Mouse (Mus musculus) spleen, postnatal 36 days (tissue): ENCODE data around the gene Trp53i13.
A peak's percentile ranks its signal among the peaks of the same experiment; 100 is the strongest.

Experiments
- DNase-seq, 2 experiments: peaks; one replicate each; pipeline ENCODE4 v3.0.0; 2022; ENCODE audit warnings: low spot score in 2 of 2, mixed read lengths in 1 of 2

Gene Trp53i13

DNA sequence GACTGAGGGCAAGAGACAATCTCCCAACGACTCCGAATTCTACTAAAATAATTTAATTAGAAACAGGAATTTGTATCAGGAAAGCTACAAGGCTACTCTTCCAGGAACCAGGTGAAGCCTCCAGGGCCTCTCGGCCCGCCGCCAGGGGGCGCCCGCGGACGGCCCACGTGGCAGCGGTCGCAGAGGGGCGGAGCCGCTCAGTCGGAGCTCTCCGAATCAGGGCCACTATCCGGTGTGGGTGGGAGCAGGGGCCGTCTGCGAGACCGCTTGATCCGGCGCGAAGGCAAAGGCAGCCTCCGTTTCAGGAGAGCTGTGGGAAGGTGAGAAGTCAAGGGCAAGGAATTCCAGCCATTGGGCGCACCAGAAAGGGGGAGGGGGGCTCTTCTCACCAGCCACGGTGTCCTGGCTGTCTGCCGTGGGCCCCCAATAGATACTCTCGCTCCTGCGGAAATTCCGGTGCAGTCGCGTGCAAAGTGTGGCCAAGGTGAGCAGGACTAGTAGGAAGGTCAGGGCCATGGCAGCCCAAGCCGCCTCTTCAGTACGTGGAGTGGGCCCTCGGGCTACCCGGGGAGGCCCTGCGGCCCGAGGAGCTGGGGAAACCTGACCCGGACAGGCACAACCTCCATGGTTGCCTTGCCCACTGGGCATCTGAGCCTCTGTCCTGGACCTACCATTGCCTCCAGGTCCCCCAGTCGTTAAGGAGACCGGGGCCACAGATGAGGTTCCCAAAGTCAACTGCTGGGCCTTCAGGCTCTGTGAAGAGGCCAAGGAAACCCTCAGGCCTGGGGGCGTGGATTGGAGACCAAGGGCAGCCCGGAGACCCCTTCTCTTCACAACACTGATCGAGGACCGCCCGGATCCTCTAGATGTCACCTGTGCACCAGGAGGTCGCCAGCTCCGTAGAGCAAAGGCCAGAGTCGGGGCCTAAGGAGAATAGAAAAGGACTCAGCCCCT is 7.4 kb downstream of the Trp53i13 start:
- peak; percentile 81 to 84 for DNase-seq

GRCm38 (mm10) chr11:77507426-77507825 is 8.4 kb downstream of the Trp53i13 start:
- DNase-seq: no peak

GRCm38 (mm10) chr11:77506941-77507340 is 8.8 kb downstream of the Trp53i13 start:
- no peak for DNase-seq

DNA sequence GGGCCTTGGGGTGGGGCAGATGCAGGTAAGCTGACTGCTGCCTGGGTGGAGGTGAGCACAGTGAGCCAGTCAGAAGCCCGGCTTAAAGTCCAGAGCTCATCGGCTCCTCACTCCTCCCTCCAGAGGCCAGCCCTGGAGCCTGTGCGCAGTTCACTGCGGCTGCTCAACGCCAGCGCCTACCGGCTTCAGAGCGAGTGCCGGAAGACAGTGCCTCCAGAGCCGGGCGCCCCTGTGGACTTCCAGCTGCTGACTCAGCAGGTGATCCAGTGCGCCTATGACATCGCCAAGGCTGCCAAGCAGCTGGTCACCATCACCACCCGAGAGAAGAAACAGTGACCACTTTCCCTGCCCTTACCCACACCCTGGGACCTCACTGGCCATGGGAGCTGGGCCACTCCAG is 9.5 kb downstream of the Trp53i13 start:
- no peak for DNase-seq

DNA sequence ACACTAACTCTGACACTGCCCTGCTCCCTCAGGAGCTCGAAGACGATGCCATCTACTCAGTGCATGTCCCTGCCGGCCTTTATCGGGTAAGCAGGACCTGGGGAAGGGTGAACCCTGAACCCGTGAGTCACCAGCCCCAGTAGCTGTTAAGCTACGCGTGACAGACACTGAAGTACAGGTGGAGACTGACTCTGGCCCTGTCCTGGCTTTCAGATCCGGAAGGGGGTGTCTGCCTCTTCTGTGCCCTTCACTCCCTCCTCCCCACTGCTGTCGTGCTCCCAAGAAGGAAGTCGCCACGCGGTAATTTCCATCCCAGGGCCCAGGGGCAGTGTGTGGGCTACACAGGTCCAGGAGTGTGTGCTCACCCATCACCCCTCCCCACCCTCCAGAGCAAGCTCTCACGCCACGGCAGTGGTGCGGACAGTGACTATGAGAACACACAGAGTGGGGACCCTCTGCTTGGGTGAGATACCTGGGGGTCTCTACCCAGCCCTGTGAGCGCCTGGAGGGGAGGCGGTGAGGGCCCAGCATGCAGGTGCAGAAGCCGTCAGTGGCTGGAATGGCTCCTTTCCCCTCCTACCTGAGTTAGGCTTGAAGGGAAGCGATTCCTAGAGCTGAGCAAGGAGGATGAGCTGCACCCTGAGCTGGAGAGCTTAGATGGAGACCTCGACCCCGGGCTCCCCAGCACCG is 10.3 kb downstream of the Trp53i13 start:
- DNase-seq: no peak

DNA sequence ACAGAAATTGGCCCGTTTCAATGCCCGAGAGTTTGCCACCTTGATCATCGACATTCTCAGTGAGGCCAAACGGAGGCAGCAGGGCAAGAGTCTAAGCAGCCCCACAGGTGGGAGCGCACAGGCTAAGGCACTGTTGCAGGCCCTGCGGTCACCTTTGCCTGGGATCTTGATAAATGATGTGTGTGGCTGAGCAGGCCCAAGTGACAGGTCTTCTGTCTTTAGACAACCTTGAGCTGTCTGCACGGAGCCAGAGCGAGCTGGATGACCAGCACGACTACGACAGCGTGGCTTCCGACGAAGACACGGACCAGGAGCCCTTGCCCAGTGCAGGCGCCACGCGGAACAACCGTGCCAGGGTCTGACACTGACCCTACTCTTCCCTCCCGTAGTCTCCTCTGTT is 11.4 kb downstream of the Trp53i13 start:
- DNase-seq: no peak

DNA sequence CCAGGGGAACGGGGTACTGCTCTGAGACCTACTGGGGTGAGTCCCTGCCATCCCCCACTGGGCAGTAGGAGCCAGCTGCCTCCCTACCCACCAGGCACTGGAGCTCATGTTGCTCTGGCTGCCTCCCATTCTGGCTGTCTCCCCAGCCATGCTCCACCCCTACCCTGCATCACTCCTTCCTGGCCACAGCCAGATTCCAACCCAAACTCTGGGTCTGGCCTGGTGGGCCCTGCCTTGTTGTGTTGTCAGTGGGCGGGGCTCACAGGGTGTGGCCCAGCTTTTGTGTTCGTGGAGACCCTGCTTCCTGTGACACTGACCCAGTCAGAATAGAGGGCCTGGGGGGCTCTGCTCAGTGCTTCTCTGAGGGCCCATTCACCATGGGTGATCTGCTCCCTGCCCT is 12.3 kb downstream of the Trp53i13 start:
- no peak for DNase-seq

GRCm38 (mm10) chr11:77502481-77502880 is 13.3 kb downstream of the Trp53i13 start:
- DNase-seq: no peak

GRCm38 (mm10) chr11:77501971-77502370 is 13.8 kb downstream of the Trp53i13 start:
- no peak for DNase-seq

DNA sequence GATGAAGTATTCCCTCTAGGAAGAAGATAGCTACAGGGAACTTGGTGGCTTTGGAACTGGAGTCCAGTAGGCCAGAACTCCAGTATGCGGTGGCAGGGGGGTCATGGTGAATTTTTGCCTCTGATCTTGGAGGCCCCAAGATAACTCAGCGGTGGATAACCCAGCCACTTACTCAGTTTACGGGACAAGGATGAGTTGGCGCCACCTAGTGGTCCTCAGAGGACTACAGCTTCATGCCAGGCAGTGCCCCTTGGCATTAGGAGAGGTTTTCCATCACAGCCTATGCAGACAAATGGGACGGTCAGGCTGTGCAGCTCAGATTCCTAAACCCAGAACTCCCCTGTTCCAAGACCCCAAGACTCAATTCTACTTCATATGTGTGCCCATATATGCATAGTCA is 14.4 kb downstream of the Trp53i13 start:
- peak; percentile 60 to 67 for DNase-seq

GRCm38 (mm10) chr11:77500361-77501325 is 15.1 kb downstream of the Trp53i13 start:
- DNase-seq: no peak

- DNase-seq: no peak
Observed at GRCm38 (mm10) chr11:77499354-77499753, 16.4 kb downstream of the Trp53i13 start.

DNA sequence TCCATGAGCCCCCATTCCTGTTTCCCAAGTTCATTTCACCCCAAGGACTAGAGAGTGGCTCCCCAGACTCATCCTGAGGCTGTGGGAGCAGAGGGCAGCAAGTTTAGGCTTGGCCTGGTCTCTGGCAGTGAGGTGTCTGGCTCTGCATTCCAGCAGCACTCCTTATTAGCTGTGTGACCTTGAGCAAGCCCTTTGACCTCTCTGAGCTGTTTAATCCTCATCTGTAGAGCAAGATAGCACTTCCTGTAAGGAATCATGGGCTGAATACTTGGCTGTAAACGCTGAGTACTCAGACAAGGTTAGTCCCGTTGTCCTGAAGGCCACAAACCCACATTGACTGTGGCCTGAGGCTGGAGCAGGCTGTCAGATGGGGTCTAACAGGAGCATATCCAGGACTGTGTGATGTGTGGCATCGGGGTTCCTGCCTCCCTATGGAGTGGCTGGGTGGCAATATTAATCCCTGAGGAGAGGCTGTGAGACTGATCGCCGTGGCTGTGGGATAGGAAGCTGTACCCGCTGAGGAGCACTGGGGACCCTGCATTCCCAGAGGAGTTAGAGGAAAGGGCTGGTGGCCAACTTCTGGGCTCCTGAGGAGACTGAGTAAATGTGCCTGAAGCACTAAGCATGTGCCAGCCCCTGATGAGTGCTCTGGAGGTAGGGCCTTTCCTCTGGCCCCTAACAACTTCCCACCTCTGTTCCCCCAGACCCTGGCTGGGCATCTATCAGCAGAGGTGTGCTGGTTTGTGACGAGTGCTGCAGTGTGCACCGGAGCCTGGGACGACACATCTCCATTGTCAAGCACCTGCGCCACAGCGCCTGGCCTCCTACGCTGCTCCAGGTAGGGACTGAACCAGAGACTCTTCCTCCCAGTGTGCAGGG is 17.3 kb downstream of the Trp53i13 start:
- no peak for DNase-seq

- no peak for DNase-seq
Observed at GRCm38 (mm10) chr11:77497851-77498250, 17.9 kb downstream of the Trp53i13 start.

DNA sequence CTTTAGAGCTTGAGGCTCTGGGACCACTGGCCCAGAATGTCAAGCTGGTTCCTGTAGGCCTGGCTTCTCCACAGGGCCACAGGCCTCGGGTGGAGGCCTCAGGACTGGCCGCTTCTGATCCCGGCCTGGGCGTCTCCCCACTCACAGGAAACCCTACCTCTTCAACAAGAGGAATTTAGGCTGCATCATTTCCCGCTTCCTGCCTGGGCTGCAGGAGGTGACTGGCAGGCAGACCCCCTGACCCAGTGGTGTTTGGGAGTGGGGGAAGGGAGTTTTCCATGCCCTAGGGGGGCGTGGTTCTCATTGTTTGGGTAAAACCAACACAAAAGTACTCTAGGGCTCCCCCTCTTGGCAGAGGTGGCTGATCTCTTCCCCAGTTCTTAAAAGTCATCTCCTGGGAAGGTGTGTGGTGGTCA is 18.4 kb downstream of the Trp53i13 start:
- DNase-seq: peak; percentile 58 to 64

DNA sequence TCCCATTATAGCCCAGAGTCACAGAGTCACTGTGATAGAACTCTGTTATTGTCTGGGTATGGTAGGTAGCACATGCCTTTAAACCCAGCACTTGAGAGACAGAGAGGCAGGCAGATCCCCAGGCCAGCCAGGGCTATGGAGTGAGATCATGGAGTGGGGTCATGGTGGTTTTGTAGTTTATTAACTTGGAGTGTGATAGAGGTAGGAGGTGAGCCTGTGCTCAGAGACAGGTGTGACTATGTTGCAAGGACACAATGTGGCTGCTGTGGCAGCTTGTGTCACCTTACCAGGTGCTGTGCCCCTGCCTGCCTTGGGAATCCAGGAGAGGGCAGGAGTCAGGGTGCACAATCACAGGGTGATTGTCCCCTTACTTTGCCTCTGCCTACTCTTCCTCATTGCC is 20.3 kb downstream of the Trp53i13 start:
- no peak for DNase-seq

DNA sequence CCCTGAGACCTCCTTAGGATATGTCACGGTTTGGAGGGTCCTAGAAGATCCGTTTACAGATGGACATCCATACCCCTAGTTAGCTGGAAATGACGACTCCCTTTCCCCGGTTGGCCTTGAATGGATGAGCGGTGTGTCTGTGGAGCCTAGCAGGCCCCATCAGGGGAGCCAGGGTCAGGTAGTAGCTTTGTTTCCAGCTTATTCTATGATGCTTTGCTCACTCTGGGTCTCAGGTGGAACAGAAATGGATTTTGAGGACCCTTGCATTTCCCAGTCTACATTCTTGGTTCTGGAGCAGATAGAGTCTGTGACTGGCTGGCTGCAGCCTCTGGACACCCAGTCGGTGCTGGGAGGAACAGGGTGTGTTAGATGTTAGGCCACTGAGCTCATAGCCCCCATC is 21.0 kb downstream of the Trp53i13 start:
- no peak for DNase-seq

GRCm38 (mm10) chr11:77494344-77494676 is 21.5 kb downstream of the Trp53i13 start:
- DNase-seq: no peak

GRCm38 (mm10) chr11:77493512-77494343 is 22.1 kb downstream of the Trp53i13 start, which contains the start of gene Git1:
Git1 (plus strand) TSS chr11:77493562.
- peak in 1 of 2 experiments; percentile 40 for DNase-seq

DNA sequence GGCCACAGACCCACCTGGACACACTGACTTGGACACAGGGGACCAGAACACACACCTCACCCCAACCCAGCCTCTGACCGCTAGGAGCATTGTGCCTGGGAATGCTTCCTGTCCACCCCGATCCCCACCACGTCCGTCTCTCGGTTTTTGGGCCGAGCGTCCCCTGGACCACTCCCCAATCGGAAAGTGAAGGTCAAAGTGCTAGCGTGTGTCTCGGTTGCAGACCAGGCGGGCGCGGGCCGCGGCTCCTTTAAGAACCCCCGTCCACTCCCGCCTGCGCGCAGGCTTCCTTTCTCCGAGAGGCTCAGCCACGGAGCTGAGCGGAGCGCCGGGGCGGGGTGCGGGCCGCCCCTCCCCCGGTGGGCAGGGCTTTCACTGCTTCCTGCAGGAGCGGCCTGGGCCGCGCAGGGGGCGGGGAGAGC is 22.9 kb downstream of the Trp53i13 start:
- peak; percentile 94 for DNase-seq
